Mouse (Mus musculus) olfactory bulb, adult 2 months (tissue): ENCODE data around the gene Agmat.
A peak's percentile ranks its signal among the peaks of the same experiment; 100 is the strongest.

Experiments used
- CTCF ChIP-seq: fragments of 200-500 bp; IDR thresholded peaks from 2 replicates; pipeline ENCODE4 v1.5.1; 2012; ENCODE audit warnings: low read depth, mild to moderate bottlenecking, low read length, moderate library complexity; ENCODE audit not compliant: insufficient read depth
- POLR2A ChIP-seq: fragments of 200-500 bp; IDR thresholded peaks from 2 replicates; pipeline ENCODE4 v1.6.1; 2012; ENCODE audit warnings: mild to moderate bottlenecking, low read depth, low read length, moderate library complexity; ENCODE audit not compliant: insufficient read depth

DNA sequence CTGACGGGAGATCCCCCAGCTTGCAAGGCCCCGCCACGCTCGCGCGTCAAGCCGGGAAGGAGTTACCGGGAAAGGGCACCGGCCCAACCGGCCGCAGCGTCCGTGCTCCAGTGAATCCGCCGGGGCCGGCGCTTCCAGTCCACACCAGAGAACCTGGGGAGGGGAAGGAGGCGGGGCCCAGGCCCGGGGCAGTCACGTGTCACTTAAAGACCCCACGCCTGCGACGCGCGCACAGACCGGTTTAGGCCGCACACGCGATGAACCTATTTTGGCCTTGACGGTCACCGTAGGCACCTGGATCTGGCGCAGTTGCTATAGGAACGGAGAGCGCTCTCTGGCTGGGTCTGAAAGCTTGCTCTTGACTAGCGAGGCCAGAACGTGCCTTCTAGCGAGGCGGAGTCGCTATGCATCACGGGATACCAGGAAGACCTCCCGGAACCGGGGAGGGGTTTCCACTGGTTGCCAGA lies 44.1 kb downstream of the Agmat start, which contains the start of gene Dnajc16:
- TF ChIP-seq CTCF: no peak
- TF ChIP-seq POLR2A: 0 out of 2 replicates have a peak, but pooled peaks have one; percentile 47
